Mouse (Mus musculus) telencephalon, adult 2 months (tissue): ENCODE data around the gene Prkcb.

Experiments used
- DNase-seq: peaks from one replicate; pipeline ENCODE4 v3.0.0-alpha.2; 2011; ENCODE audit warnings: low read depth, low spot score

Prkcb gene

GRCm38 (mm10) chr7:122397699-122398098, 109.1 kb downstream of the Prkcb start:
- no peak for DNase-seq

- DNase-seq: no peak
These were observed 113.5 kb downstream of the Prkcb start for GRCm38 (mm10) chr7:122402041-122402440.

- no peak for DNase-seq
These were observed 114.8 kb downstream of the Prkcb start for GRCm38 (mm10) chr7:122403343-122403742.

GRCm38 (mm10) chr7:122404571-122405393, 116.2 kb downstream of the Prkcb start:
- peak; percentile 89 for DNase-seq

GRCm38 (mm10) chr7:122406625-122407024, 118.1 kb downstream of the Prkcb start:
- peak; percentile 48 for DNase-seq

- no peak for DNase-seq
These were observed 121.4 kb downstream of the Prkcb start for GRCm38 (mm10) chr7:122409945-122410344.

- DNase-seq: no peak
These were observed 122.3 kb downstream of the Prkcb start for GRCm38 (mm10) chr7:122410873-122411272.

GRCm38 (mm10) chr7:122413231-122413630, 124.7 kb downstream of the Prkcb start:
- DNase-seq: no peak

- DNase-seq: no peak
These were observed 125.6 kb downstream of the Prkcb start for GRCm38 (mm10) chr7:122414146-122414545.

GRCm38 (mm10) chr7:122414608-122415007, 126.1 kb downstream of the Prkcb start:
- no peak for DNase-seq

GRCm38 (mm10) chr7:122415387-122415786, 126.8 kb downstream of the Prkcb start:
- no peak for DNase-seq

- DNase-seq: no peak
These were observed 127.4 kb downstream of the Prkcb start for GRCm38 (mm10) chr7:122415904-122416303.

- no peak for DNase-seq
These were observed 130.0 kb downstream of the Prkcb start for GRCm38 (mm10) chr7:122418551-122418950.

- no peak for DNase-seq
These were observed 135.3 kb downstream of the Prkcb start for GRCm38 (mm10) chr7:122423816-122424215.

- DNase-seq: no peak
These were observed 140.6 kb downstream of the Prkcb start for GRCm38 (mm10) chr7:122429134-122429533.

- no peak for DNase-seq
These were observed 143.8 kb downstream of the Prkcb start for GRCm38 (mm10) chr7:122432401-122432800.

- DNase-seq: peak; percentile 50
These were observed 144.8 kb downstream of the Prkcb start for GRCm38 (mm10) chr7:122433377-122433776.

- DNase-seq: no peak
These were observed 146.4 kb downstream of the Prkcb start for GRCm38 (mm10) chr7:122434941-122435340.

GRCm38 (mm10) chr7:122435561-122435960, 147.0 kb downstream of the Prkcb start:
- no peak for DNase-seq

GRCm38 (mm10) chr7:122437390-122437789, 148.8 kb downstream of the Prkcb start:
- DNase-seq: no peak

GRCm38 (mm10) chr7:122445056-122445455, 156.5 kb downstream of the Prkcb start:
- peak; percentile 29 for DNase-seq

- no peak for DNase-seq
These were observed 164.1 kb downstream of the Prkcb start for GRCm38 (mm10) chr7:122452671-122453070.

- DNase-seq: peak; percentile 70
These were observed 170.8 kb downstream of the Prkcb start for GRCm38 (mm10) chr7:122459203-122459965.
